Mouse (Mus musculus): ENCODE measurements at regions not wholly inside any gene's neighbourhood (a gene's known extent, or its start where the extent isn't known, plus 50 kb on each side); places are given as distances from the start of the nearest gene placed in this dataset.

DNA sequence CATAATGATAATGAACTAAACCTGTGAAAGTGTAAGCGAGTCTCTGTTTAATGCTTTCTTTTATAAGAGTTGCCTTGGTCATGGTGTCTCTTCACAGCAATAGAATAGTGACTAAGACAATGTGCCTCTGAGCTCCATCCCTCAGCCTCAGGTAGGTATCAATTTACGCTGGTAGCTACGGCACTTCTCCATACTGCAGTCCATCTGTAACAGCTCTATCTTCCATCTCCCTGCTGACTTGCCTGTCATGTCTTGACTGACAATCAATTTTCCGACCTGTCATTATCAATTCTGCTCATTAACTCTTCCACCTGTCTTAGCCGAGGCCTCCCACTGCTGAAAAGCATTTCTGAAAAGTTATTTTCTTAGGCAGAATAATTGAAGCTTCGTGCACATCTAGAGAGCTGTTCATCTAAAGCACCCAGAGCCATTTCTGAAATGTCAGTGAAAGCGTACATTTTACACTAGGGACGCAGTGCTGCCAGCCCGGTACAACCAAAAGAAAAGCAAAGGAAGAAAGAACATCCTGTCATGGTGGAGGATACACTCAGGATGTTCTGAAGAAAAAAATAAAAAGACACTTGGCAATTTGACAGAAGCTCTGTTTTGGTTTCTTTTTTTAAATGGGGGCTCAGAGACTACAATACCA, 58.2 kb downstream of the Sst start:
- TF ChIP-seq POLR2AphosphoS2 (IDR thresholded peaks at IDR 0.05; ENCODE audit: low read depth, low read length) = no peak
- TF ChIP-seq MXI1 (IDR thresholded peaks at IDR 0.05; ENCODE audit: low read depth, low read length) = no peak
- TF ChIP-seq CTCF (conservative IDR thresholded peaks at IDR 0.05 in 1 of 2, IDR thresholded peaks at IDR 0.05 in 1 of 2; ENCODE audit: low read depth in 2 of 2, low read length in 2 of 2) = no peak
- no peak for TF ChIP-seq TCF12 (IDR thresholded peaks at IDR 0.05; ENCODE audit: low read depth, low read length)
- no peak for TF ChIP-seq MAX (IDR thresholded peaks at IDR 0.05; ENCODE audit: low read length)
- TF ChIP-seq ZNF384 (IDR thresholded peaks at IDR 0.05; ENCODE audit: low read depth, low read length) = no peak
- TF ChIP-seq POLR2A (IDR thresholded peaks at IDR 0.05; ENCODE audit: low read depth, low read length) = no peak
- no peak for TF ChIP-seq NRF1 (IDR thresholded peaks at IDR 0.05; ENCODE audit: low read depth, low read length)
- TF ChIP-seq E2F4 (IDR thresholded peaks at IDR 0.05; ENCODE audit: insufficient replicate concordance, low read depth, low read length) = no peak
